Mouse (Mus musculus): Measurements from ENCODE around the gene Rtkn2. TPM values are rescaled to one million over a fixed set of nuclear protein-coding genes. Genes with fewer than 3 reads are reported as not detected.

Rtkn2 gene
- 2.9 and 5.8 TPM in 2 replicates for polyA plus RNA-seq (2014; fragmentation: Nextera tagmentation; extraction: Ambion mirVana)

- Histone ChIP-seq H3K9me3 (ENCODE audit: control insufficient read depth, low read length) (no peaks in the 10 kb centered on the region), H3K36me3 (ENCODE audit: control insufficient read depth, insufficient read depth, low read length) (no peaks in the 10 kb centered on the region), H3K27ac (replicated peaks; ENCODE audit: low read depth, low read length) (0 out of 2 replicates have a peak within 1 kb of the TSS, but pooled peaks have one; percentile 32), H3K4me2 (ENCODE audit: low read length) (peak within 1 kb of the TSS; percentile 99), H3K27me3 (ENCODE audit: control insufficient read depth, insufficient read depth, low read length) (no peaks in the 10 kb centered on the region), H3K4me3 (replicated peaks; ENCODE audit: low read depth, low read length) (peak within 1 kb of the TSS; percentile 70), H3K9ac (replicated peaks; ENCODE audit: low read length) (peak within 1 kb of the TSS; percentile 55), H3K4me1 (ENCODE audit: control insufficient read depth, insufficient read depth, low read length) (no peaks in the 10 kb centered on the region; the same call in 1 of the 2 replicates)
- DNase-seq (peak; percentile 97), ATAC-seq (ENCODE audit: low FRiP score, low TSS enrichment) (peak; percentile 96)
- under 1% methylated on average over 57 of the region's 57 CpGs for WGBS
Measured at GRCm38 (mm10) chr10:67979401-67980157, at the start of gene Rtkn2. Gene Rtkn2 (plus strand): TSS chr10:67979570.

GRCm38 (mm10) chr10:67931328-67931727 is 48.0 kb upstream of the Rtkn2 start:
- WGBS = 82% methylated on average over 4 of the region's 4 CpGs
- ATAC-seq (ENCODE audit: low FRiP score, low TSS enrichment) = no peak
- H3K4me2 ChIP-seq (ENCODE audit: low read length) = no peak overlapping the region
- no peaks in the 10 kb centered on the region for H3K27me3 ChIP-seq (ENCODE audit: control insufficient read depth, insufficient read depth, low read length)
- no peak overlapping the region for H3K9ac ChIP-seq (replicated peaks; ENCODE audit: low read length)
- H3K4me3 ChIP-seq (replicated peaks; ENCODE audit: low read depth, low read length) = no peak overlapping the region
- H3K4me1 ChIP-seq (ENCODE audit: control insufficient read depth, insufficient read depth, low read length) = no peaks in the 10 kb centered on the region
- no peaks in the 10 kb centered on the region for H3K9me3 ChIP-seq (ENCODE audit: control insufficient read depth, low read length)
- no peaks in the 10 kb centered on the region for H3K36me3 ChIP-seq (ENCODE audit: control insufficient read depth, insufficient read depth, low read length)
- DNase-seq = no peak
- no peak overlapping the region for H3K27ac ChIP-seq (replicated peaks; ENCODE audit: low read depth, low read length)

- DNase-seq (no peak), ATAC-seq (ENCODE audit: low FRiP score, low TSS enrichment) (no peak)
- no peak overlapping the region for H3K4me2 ChIP-seq (ENCODE audit: low read length)
- no peak overlapping the region for H3K27ac ChIP-seq (replicated peaks; ENCODE audit: low read depth, low read length)
- H3K9me3 ChIP-seq (ENCODE audit: control insufficient read depth, low read length) = no peaks in the 10 kb centered on the region
- H3K36me3 ChIP-seq (ENCODE audit: control insufficient read depth, insufficient read depth, low read length) = no peaks in the 10 kb centered on the region
- WGBS = 92% methylated on average over 11 of the region's 11 CpGs
- no peaks in the 10 kb centered on the region for H3K4me1 ChIP-seq (ENCODE audit: control insufficient read depth, insufficient read depth, low read length)
- H3K4me3 ChIP-seq (replicated peaks; ENCODE audit: low read depth, low read length) = no peak overlapping the region
- no peaks in the 10 kb centered on the region for H3K27me3 ChIP-seq (ENCODE audit: control insufficient read depth, insufficient read depth, low read length)
- no peak overlapping the region for H3K9ac ChIP-seq (replicated peaks; ENCODE audit: low read length)
Measured at GRCm38 (mm10) chr10:67932780-67933179, 46.6 kb upstream of the Rtkn2 start.

GRCm38 (mm10) chr10:67936944-67937343 is 42.4 kb upstream of the Rtkn2 start:
- Histone ChIP-seq H3K27ac (replicated peaks; ENCODE audit: low read depth, low read length) (no peak overlapping the region), H3K36me3 (ENCODE audit: control insufficient read depth, insufficient read depth, low read length) (no peaks in the 10 kb centered on the region), H3K4me1 (ENCODE audit: control insufficient read depth, insufficient read depth, low read length) (no peaks in the 10 kb centered on the region), H3K9me3 (ENCODE audit: control insufficient read depth, low read length) (no peaks in the 10 kb centered on the region), H3K27me3 (ENCODE audit: control insufficient read depth, insufficient read depth, low read length) (no peaks in the 10 kb centered on the region), H3K9ac (replicated peaks; ENCODE audit: low read length) (no peak overlapping the region), H3K4me3 (replicated peaks; ENCODE audit: low read depth, low read length) (no peak overlapping the region), H3K4me2 (ENCODE audit: low read length) (no peak overlapping the region)
- 83% methylated on average over 4 of the region's 4 CpGs for WGBS
- DNase-seq = no peak
- no peak for ATAC-seq (ENCODE audit: low FRiP score, low TSS enrichment)

- Histone ChIP-seq H3K27me3 (ENCODE audit: control insufficient read depth, insufficient read depth, low read length) (no peaks in the 10 kb centered on the region), H3K4me1 (ENCODE audit: control insufficient read depth, insufficient read depth, low read length) (no peaks in the 10 kb centered on the region), H3K27ac (replicated peaks; ENCODE audit: low read depth, low read length) (no peak overlapping the region), H3K4me2 (ENCODE audit: low read length) (no peak overlapping the region), H3K9me3 (ENCODE audit: control insufficient read depth, low read length) (no peaks in the 10 kb centered on the region), H3K9ac (replicated peaks; ENCODE audit: low read length) (no peak overlapping the region), H3K36me3 (ENCODE audit: control insufficient read depth, insufficient read depth, low read length) (no peaks in the 10 kb centered on the region), H3K4me3 (replicated peaks; ENCODE audit: low read depth, low read length) (no peak overlapping the region)
- DNase-seq (no peak), ATAC-seq (ENCODE audit: low FRiP score, low TSS enrichment) (no peak)
- 95% methylated on average over 5 of the region's 5 CpGs for WGBS
Measured at GRCm38 (mm10) chr10:67937775-67938174, 41.6 kb upstream of the Rtkn2 start.

GRCm38 (mm10) chr10:67939546-67939945 is 39.8 kb upstream of the Rtkn2 start:
- WGBS = 72% methylated on average over 12 of the region's 12 CpGs
- H3K4me3 ChIP-seq (replicated peaks; ENCODE audit: low read depth, low read length) = no peak overlapping the region
- H3K9ac ChIP-seq (replicated peaks; ENCODE audit: low read length) = no peak overlapping the region
- H3K27ac ChIP-seq (replicated peaks; ENCODE audit: low read depth, low read length) = no peak overlapping the region
- ATAC-seq (ENCODE audit: low FRiP score, low TSS enrichment) = no peak
- no peaks in the 10 kb centered on the region for H3K9me3 ChIP-seq (ENCODE audit: control insufficient read depth, low read length)
- H3K4me1 ChIP-seq (ENCODE audit: control insufficient read depth, insufficient read depth, low read length) = no peaks in the 10 kb centered on the region
- no peaks in the 10 kb centered on the region for H3K27me3 ChIP-seq (ENCODE audit: control insufficient read depth, insufficient read depth, low read length)
- DNase-seq = no peak
- H3K4me2 ChIP-seq (ENCODE audit: low read length) = no peak overlapping the region
- H3K36me3 ChIP-seq (ENCODE audit: control insufficient read depth, insufficient read depth, low read length) = no peaks in the 10 kb centered on the region

- Histone ChIP-seq H3K27me3 (ENCODE audit: control insufficient read depth, insufficient read depth, low read length) (no peaks in the 10 kb centered on the region), H3K36me3 (ENCODE audit: control insufficient read depth, insufficient read depth, low read length) (no peaks in the 10 kb centered on the region), H3K9ac (replicated peaks; ENCODE audit: low read length) (no peak overlapping the region), H3K4me2 (ENCODE audit: low read length) (no peak overlapping the region), H3K9me3 (ENCODE audit: control insufficient read depth, low read length) (no peaks in the 10 kb centered on the region), H3K4me1 (ENCODE audit: control insufficient read depth, insufficient read depth, low read length) (no peaks in the 10 kb centered on the region), H3K27ac (replicated peaks; ENCODE audit: low read depth, low read length) (no peak overlapping the region), H3K4me3 (replicated peaks; ENCODE audit: low read depth, low read length) (no peak overlapping the region)
- 94% methylated on average over 4 of the region's 4 CpGs for WGBS
- DNase-seq (no peak), ATAC-seq (ENCODE audit: low FRiP score, low TSS enrichment) (no peak)
Measured at GRCm38 (mm10) chr10:67943513-67943912, 35.9 kb upstream of the Rtkn2 start.

- Histone ChIP-seq H3K4me2 (ENCODE audit: low read length) (no peak overlapping the region), H3K36me3 (ENCODE audit: control insufficient read depth, insufficient read depth, low read length) (no peaks in the 10 kb centered on the region), H3K9ac (replicated peaks; ENCODE audit: low read length) (no peak overlapping the region), H3K9me3 (ENCODE audit: control insufficient read depth, low read length) (no peaks in the 10 kb centered on the region), H3K4me3 (replicated peaks; ENCODE audit: low read depth, low read length) (no peak overlapping the region), H3K27ac (replicated peaks; ENCODE audit: low read depth, low read length) (no peak overlapping the region), H3K27me3 (ENCODE audit: control insufficient read depth, insufficient read depth, low read length) (no peaks in the 10 kb centered on the region), H3K4me1 (ENCODE audit: control insufficient read depth, insufficient read depth, low read length) (no peaks in the 10 kb centered on the region)
- ATAC-seq (ENCODE audit: low FRiP score, low TSS enrichment) = no peak
- DNase-seq = no peak
- 86% methylated on average over 8 of the region's 8 CpGs for WGBS
Measured at GRCm38 (mm10) chr10:67950059-67950748, 29.2 kb upstream of the Rtkn2 start.

- WGBS = 86% methylated on average over 4 of the region's 4 CpGs
- H3K4me2 ChIP-seq (ENCODE audit: low read length) = no peak overlapping the region
- H3K4me1 ChIP-seq (ENCODE audit: control insufficient read depth, insufficient read depth, low read length) = no peaks in the 10 kb centered on the region
- H3K9ac ChIP-seq (replicated peaks; ENCODE audit: low read length) = no peak overlapping the region
- H3K27me3 ChIP-seq (ENCODE audit: control insufficient read depth, insufficient read depth, low read length) = no peaks in the 10 kb centered on the region
- no peaks in the 10 kb centered on the region for H3K9me3 ChIP-seq (ENCODE audit: control insufficient read depth, low read length)
- H3K4me3 ChIP-seq (replicated peaks; ENCODE audit: low read depth, low read length) = no peak overlapping the region
- ATAC-seq (ENCODE audit: low FRiP score, low TSS enrichment) (no peak), DNase-seq (no peak)
- no peak overlapping the region for H3K27ac ChIP-seq (replicated peaks; ENCODE audit: low read depth, low read length)
- no peaks in the 10 kb centered on the region for H3K36me3 ChIP-seq (ENCODE audit: control insufficient read depth, insufficient read depth, low read length)
Measured at GRCm38 (mm10) chr10:67951690-67952089, 27.7 kb upstream of the Rtkn2 start.

Data from midbrain, embryonic 14.5 days (tissue).